Mouse (Mus musculus): ENCODE measurements around the gene E130208F15Rik.

E130208F15Rik gene

DNA sequence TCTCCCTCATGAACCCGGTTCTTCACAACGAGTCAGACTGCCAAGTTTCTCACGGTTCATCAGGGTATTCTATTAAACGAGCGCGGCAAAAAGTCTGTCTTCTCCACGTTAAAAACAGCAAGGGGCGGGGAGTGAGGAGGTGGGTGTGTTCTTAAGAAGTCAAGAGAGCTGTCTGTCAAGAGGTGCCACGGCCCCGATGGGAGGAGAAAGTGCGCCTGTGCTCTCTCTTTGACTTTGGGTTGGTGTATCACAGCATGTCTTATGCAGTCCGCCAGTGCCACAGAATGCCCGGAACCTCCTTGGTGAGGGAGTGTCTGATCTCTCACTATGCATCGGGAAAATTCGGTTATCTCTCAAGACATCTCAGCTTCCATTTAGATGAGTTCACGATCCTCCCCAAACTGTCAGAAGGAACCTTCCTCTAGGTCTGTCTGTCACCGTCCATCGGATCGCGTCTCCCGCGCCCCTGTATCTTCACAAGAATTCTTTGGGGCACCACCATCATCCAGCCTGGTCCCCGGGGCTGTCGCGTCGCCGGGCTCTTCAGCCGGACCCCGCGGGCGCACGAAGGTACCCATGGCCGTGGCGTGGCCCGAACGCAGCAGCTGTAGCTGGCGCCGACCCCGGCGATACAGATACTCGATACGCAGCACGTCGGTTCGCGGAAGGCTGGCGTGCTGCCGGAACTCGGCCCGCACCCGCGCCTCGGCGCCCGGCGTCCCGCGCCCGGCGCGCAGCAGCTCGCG, at the start of gene E130208F15Rik:
TSS of gene E130208F15Rik (plus strand) at position 202 of the 746 bp plus-strand sequence.
- DNase-seq (ENCODE audit: low read depth), result peak; percentile 91

DNA sequence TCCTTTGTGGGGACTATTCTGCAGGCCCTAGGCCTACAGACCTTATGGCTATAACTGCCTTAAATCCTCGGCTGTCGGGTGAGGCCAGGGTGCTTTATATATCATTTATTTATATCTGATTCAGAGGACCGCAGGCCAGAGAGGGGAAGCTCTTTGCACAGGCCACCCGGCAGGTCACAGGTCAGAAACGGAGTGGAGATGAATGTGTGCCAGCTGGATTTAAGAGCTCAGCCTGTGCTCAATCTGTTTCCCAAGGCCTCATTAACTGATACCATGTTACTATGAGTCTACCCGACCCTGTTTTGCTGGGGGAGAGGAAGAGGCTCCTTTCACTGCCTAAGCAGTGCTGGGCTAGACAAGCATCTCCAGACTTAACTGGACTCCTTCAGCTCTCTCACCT, 47.2 kb upstream of the E130208F15Rik start:
- no peak for DNase-seq (ENCODE audit: low read depth)

DNA sequence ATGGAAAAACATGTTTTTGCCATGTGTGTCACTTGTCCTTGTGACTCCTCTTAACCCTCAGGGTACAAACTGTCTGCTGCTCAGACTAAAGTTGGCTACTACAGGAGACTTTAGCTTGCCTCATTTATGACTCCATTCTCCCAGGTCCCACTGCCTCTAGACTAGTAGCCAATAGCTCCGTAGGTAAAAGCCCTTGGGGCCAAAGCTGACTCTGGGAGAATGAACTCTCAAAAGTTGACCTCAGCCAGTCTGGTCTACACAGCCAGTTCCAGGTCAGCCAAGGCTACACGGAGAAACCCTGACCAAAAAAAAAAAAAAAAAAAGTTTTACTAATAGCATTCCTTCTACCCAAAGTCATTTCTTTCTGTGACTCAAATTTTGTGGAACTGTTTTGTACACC, 42.6 kb upstream of the E130208F15Rik start:
- DNase-seq (ENCODE audit: low read depth), result no peak

DNA sequence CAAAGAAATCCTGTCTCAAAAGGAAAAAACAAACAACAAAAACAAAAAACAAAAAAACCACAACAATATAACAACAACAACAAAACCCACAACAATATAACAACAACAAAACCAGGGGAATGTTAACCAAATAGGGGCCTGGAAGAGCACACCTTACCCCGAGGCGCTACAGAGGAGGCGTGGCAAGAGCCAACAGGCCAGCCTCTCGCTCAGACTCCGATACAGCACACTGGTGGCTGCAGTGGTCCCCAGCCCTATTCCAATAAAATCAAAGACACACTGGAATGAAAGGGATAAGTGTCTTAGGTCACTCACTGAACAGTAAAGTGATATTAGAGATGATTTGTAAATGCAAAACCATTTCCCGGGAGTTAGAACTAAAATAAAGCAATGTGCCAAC, 42.0 kb upstream of the E130208F15Rik start:
- no peak for DNase-seq (ENCODE audit: low read depth)

DNA sequence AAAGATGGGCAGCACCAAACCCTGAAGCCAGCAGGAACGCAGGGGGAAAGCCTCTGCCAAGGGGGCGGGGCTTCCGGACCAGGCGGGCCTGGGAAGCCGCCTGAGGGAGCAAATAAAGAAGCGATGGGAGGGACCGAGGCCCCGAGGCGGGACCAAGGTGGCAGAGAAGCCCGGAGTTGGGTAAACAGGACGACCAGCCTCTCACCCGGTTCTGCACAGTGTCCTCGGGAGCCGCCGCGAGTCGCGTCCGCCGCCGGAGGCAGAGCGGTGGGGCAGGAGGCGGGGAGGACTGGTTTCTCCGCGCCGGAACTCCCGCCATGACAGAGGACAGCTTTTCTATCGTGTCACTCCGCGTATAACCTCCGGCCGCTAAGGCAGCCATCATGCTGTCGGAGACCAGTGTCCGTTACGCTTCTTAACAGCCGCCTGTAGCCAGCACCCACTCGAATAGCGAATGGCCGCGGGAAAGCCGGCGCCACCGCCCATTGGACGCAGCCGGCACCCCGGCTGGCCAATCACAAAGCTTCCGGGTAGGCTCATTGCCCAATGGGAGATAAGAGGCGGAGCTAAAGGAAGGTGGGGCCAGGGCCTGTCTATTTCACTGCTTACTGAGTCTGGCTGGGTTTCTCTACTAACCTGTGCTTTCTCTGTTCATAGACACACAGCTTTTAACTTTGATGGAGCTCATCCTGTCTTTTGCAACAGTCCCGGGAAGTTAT, 41.4 kb upstream of the E130208F15Rik start, which contains the start of the genes Thap8 and Wdr62:
TSS of gene Thap8 (plus strand) at position 144 of the 719 bp plus-strand sequence.
TSS of gene Wdr62 (minus strand) at position 469 of the 719 bp plus-strand sequence.
- peak; percentile 96 for DNase-seq (ENCODE audit: low read depth)

DNA sequence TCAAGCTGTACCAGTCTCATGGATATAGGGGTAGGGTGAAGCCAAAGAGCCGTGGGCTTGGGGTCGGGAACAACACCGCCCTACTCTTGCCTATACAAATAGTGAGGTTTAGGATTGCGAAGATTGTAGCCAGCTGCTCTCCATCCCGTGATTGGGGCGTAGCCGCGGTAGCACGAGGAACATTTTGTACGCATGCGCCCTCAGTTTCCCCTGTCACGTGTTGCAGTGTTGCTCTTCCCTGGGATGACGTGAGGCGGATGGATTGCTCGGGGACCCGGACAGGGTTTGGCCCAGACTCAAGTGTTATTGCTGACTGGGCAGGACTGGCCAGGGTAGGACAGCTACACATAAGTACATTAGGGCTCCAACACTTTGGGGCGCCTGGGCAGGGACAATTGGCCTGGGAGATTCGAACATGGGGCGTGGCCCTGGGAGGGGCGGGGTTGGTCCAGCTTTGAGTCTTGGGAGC, 40.8 kb upstream of the E130208F15Rik start:
- DNase-seq (ENCODE audit: low read depth), result peak; percentile 91

DNA sequence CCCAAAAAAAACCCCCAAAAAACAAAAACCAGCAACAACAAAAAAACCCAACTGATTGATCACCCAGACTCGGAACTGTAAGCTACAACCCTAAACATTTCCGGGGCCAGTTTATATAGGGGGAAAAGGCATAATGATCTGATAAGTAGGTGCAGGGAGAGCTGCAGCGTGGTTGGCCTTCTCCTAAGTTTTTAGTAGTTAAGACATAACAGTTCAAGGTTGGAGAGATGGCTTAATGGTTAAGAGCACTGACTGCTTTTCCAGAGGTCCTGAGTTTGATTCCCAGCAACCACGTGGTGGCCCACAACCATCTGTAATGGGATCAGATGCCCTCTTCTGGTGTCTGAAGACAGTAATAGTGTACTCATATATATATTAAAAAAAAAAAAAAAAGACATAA, 40.0 kb upstream of the E130208F15Rik start:
- no peak for DNase-seq (ENCODE audit: low read depth)

DNA sequence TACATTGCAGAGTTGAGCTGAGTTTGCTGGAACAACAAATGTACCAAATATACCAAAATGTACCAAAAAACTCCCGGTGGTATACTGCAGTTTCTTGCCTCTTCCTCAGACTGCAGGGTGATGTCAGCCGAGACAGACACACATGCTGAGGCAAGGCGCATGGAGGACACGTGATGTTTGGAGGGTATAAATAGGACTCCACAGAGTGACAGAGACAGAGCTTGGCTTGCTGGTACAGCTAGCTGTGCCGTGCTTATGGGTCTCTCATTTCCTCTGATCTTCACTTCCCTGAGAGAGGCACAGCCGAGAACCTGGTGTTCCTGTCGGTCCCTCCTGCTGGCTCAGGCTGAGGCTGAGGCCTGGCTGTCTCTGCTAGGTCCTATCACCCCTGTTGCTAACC, 38.8 kb upstream of the E130208F15Rik start:
- no peak for DNase-seq (ENCODE audit: low read depth)

DNA sequence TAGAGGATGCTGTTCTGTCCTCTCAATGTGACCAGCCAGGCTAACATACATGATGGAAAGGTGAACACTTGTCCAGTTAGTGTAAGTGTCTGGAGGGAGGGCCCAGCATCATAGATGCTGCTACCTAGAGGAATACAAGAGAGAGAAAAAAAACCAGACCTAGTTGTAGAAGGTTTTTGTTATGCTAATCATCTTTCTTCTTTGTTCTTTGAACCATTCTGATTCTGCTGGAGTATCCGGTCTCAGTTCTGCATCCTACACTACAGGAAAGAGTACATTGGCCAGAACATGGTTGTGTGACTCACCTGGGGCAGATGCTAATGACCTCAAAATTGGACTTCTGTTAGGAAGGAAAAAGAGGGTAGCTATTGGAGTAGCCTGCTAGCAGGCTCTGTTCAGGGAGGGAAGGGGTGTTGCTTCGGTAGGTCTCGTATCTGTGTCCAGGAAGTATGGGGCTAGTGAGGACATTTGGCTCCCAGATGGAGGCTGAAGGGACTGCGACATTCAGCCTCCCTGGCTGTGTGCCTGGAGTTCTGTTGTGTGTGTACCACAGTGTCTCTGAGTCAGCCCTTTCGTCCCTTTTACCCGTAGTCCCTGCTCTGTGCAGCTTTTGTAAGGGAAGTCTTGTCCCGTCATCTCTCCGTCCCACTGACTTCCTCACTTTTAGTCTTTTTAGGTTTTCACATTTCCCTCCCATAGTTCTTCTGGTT, 34.7 kb upstream of the E130208F15Rik start:
- no peak for DNase-seq (ENCODE audit: low read depth)

DNA sequence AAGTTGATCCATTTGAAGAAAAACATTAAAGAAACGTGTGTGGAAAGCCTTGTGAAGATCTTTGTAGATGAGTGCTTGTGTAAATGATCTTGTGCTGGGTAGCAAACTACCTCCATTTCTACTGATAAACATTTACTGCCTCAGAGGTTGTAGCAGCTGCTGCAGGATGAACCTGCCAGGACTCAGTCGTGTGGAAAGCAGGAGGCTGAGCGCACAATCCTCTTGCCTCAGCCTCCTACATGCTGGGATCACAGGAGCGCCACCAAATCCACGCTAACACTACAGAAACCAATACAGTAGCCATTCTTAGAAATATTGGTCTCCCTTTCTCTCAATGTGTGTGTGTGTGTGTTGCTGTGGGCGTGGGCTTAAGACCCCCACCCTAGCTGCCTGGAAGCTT, 33.5 kb upstream of the E130208F15Rik start:
- no peak for DNase-seq (ENCODE audit: low read depth)

DNA sequence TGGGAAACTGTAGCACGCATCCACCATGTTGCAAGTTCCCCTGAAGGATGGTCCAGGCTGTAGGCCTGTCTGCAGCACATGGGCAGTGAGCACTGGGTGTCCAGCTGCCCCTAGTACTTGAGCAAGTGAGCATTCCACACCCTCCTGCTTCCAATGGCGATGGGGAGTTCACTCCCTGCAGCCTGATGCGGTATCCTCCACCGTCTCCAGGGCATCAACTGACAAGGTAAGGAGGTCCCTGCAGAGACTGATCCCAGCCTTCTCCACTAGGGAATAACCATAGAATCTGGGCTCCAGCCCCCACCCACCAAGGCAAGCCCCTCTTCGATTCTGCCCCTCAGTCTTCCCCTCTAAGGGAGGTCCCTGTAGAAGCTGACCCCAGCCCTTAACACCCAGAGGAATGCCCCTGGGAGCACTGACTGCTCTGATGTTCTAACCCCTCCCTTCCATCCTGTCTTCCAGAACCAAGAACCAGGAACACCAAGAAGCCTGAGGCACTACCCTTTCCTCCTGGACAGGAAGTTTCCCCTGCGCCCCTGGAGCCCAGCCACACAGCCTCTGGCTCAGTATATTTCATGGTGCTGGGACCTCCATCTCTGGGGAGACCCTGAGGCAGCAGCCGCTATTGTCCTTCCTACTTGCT, 32.3 kb upstream of the E130208F15Rik start:
- no peak for DNase-seq (ENCODE audit: low read depth)

DNA sequence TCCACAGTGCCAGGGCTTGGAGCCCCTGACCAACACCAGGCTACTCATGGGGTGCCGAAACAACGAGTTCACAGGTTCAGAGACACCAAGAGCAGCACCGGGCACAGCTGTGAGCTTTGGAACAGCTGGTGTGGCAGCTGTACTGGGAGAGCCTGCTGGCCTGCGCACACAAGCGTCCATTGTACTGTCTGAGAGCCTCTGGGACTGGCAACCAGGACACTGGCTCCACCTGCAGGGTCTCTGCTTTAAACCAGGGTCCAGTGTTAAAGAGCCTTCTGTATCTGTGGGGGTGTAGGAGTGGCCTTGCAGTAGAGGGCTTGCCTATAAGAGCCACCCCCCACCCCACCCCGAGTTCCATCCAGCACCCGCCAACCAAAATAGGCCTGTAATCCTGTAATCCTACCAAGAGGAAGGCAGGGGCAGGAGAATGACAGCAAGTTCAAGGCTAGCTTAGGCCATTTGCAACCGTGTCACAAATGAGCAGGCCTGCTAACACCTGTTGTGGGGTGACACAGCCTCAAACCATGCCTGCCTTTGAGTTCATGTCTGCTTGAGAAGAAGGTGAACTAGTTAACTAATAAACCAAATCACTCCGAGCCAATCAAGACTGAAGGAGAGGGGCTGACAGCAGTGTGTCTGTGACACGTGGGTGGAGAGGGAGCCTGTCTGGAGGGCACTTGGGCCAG, 31.7 kb upstream of the E130208F15Rik start:
- DNase-seq (ENCODE audit: low read depth), result no peak

DNA sequence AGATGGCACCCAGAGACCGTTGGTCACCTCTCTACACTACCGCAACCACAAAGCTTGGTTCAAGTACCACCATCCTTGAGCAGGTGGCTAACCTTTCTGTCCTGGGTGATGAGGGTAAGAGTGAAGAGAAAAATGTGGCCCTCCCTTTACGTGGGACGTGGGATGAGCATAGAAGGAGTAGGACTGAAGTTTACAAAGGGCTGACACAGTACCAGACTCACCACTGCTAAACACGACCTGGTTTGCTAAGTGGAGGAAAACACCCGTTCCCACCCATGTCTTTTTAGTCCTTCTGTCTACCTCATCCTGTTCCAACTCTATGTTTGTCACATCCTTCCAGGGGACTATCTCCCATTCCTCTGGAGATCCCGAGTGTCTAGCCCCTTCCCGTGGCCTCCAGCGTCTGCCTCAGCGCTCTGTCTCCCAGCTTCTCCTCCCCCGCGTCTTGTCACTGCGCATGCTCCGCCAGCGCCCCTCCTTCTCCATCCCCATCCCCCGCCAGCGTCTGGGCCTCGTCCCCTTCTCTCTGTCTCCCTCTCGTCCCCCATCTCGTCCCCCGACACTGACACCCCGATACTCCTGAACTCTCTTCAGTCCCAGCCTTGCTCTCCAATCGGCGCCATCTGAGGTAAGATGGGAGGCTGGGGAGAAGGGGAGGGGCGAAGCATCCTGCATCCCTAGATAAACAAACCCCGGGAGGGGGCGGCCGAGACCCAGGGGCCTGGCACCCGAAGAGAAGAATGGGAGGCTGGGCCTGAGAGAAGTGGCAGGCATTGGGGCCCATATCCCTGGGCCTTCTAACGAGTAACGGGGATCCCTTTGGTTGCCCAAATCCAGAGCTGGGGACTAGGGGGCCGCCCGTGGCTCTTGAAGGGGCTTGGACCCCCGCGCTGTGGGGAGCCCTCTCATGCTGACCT, 30.1 kb upstream of the E130208F15Rik start, which contains the start of gene Clip3:
TSS of gene Clip3 (plus strand) at position 514 of the 917 bp plus-strand sequence.
- DNase-seq (ENCODE audit: low read depth), result no peak

DNA sequence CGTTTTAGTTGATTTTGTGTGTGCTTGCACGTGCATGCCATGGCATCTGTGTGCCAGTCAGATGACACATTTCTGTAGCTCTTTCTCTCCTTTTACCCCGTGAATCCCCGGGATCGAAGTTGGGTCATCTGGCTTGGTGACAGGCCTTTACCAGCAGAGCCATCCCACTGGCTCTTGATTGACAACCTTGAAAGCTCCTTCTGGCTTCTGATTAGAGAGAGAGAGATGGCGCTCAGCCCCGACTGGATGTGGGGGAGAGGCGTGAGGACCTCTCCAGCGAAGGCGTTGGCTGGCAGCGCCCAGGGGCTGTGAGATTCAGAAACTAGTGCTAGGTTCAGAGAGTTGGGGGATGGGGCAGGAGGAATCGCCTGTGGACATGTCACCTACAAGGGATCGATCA, 27.7 kb upstream of the E130208F15Rik start:
- no peak for DNase-seq (ENCODE audit: low read depth)

DNA sequence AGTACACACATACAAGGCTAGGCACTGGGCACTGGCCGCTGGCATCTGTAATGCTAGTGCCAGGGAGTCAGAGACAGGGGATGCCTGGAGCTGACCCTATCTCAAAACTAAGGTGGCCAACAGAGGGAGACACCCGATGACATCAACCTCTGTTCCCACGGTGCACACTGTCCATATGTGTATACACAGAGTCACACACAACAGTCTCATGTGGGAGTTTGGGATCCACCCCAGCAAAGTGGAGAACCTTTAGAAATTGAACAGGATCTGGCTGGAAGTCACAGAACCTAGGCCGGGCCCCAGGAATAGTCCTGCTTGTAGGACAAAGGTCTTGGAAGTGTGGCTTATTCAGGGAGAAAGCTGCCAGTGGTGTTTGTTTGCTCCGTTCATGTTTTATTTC, 27.2 kb upstream of the E130208F15Rik start:
- no peak for DNase-seq (ENCODE audit: low read depth)

DNA sequence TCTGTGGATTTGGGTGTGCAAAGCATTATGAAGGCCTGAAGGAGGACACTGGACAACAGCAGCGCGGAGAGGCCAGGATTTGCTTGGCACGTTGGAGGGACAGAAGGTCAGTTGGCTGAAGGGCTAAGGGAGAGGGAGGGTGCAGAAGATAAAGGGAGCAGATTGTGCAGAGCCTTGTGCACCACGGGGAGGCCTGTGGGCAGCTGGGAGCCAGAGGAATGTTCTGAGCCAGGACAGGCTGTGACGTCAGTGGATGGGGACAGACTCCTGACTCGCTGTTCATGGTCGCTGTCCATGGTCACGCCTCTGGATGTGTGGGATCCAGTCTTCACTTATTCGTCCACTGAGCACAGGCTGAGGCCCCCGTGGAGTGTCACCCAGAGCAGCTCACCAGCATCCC, 26.4 kb upstream of the E130208F15Rik start:
- no peak for DNase-seq (ENCODE audit: low read depth)

DNA sequence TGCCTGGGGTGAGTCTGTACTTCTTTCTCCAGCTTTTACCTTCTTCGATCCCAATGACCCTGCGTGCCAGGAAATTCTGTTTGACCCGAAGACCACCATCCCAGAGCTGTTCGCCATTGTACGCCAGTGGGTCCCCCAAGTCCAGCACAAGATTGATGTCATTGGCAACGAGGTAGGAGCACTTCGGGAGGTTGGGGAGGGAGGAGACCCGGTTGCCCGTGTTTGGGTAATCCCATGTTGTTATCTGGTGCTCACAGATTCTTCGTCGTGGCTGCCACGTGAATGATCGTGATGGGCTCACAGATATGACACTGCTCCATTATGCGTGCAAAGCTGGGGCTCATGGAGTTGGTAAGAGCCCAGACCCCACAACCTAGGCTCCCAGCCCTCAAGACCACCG, 24.7 kb upstream of the E130208F15Rik start:
- no peak for DNase-seq (ENCODE audit: low read depth)

DNA sequence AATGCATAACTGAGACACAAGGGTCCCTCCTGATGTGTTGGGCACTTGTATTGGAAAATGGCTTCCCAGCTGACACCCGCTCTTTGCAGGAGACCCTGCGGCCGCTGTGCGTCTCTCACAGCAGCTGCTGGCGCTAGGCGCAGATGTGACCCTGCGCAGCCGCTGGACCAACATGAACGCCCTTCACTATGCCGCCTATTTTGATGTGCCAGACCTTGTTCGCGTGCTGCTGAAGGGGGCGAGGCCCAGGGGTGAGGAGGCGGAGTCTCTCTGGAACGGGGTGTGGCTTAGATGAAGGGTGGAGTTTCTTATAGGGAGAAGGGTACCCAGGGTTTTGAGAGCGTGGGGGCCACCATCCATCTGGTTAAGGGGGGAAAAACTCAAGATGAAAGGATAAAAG, 24.3 kb upstream of the E130208F15Rik start:
- no peak for DNase-seq (ENCODE audit: low read depth)

DNA sequence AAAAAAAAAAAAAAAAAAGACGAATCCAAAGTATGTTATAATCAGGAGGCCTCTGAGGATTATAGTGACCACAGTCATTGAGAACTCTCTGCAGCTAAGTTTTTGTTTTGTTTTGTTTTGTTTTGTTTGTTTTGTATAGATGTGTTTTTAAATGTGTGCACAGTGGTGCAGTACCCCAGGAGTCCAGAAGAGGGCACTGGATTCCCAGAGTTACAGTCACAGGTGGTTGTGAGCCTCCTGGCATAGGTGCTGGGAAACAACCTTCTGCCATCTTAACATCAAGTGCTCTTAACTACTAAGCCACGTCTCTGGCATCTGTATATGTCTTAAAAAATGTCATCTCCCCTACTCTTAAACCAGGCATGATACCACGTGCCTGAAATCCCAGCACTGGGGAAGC, 20.6 kb upstream of the E130208F15Rik start:
- DNase-seq (ENCODE audit: low read depth), result peak; percentile 79

DNA sequence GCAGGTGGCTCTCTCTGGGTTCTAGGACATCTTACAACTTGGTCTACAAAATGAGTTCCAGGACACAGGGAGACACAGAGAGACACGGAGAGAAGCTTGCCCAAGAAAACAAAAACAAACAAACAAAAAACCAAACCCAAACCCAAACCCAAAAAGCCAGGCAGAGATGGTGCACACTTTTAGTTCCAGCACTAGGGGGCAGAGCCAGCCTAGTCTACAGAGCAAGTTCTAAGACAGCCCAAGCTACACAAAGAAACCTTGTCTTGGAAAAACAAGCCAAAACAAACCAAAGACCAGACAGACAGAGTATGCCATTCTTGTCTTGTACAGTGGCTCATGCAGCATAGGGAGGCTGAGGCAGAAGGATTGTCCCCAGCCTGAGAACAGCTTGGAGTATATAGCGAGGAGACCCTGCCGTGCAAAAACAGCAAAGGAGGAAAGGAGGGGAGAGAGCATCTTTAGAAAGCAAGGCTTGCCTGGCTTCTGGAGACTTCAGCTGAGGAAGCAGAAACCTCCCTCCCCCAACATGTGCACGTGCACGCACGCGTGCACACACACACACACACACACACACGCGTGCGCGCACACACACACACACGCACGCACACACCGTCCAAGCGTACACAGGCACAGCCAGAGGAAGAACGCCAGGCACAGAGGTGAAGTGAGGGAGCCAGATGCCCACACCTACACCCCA, 15.3 kb upstream of the E130208F15Rik start:
- peak; percentile 66 for DNase-seq (ENCODE audit: low read depth)

Data from naive thymus-derived CD4-positive, alpha-beta T cell, adult 2 months (primary cell).